16 mouse cellular contexts compared by ENCODE assay signal in genomic region chrX:10516925-10517324, GRCm38 (mm10).
"Had no signal": no experiment of that assay in that cellular context is flagged by ENCODE, and none has a peak within 500 bp of the region (broad histone marks: within the 10 kb centered on the region; RNA-seq: fewer than 3 reads in every experiment).

No protein-coding gene starts in this region.

- DNase-seq: kidney, adult 11 months; kidney, adult 9 months; kidney, postnatal 14 days; kidney, postnatal 4 days; layer of hippocampus, postnatal 36 days; liver, embryonic 13.5 days; lung, adult 2 months; lung, postnatal 14 days; lung, postnatal 4 days; midbrain, embryonic 14.5 days; right cerebral cortex, postnatal 25 days; spleen, adult 18-20 months; thymus, postnatal 25 days had no signal

- H3K4me1 ChIP-seq: liver, embryonic 13.5 days; stomach, embryonic 15.5 days had no signal

- H3K36me3 ChIP-seq: liver, embryonic 13.5 days; stomach, embryonic 15.5 days had no signal

- H3K4me2 ChIP-seq: liver, embryonic 13.5 days; midbrain, embryonic 11.5 days; stomach, embryonic 15.5 days had no signal

- H3K27me3 ChIP-seq: liver, embryonic 13.5 days; stomach, embryonic 15.5 days had no signal

- H3K27ac ChIP-seq: left cerebral cortex, adult 2 months; liver, embryonic 13.5 days; stomach, embryonic 15.5 days had no signal

- H3K9ac ChIP-seq: liver, embryonic 13.5 days; stomach, embryonic 15.5 days had no signal

- H3K9me3 ChIP-seq: liver, embryonic 13.5 days; stomach, embryonic 15.5 days had no signal

- H3K4me3 ChIP-seq: left cerebral cortex, adult 2 months; liver, embryonic 13.5 days; stomach, embryonic 15.5 days had no signal
